Mouse (Mus musculus): ENCODE measurements around the gene Olfr504. TPM values are rescaled to one million over a fixed set of nuclear protein-coding genes. Genes with fewer than 3 reads are reported as not detected.
"Not testable (repeated sequence)": the region's sequence is repeated elsewhere in the genome, so short reads cannot be mapped to it uniquely, and the experiment has no call there.

Olfr504 gene
- not detected in 2 replicates for total RNA-seq (2015)
- total RNA-seq (2017) = not detected in 2 replicates

- ATAC-seq (ENCODE audit: poor library complexity, severe bottlenecking) = no peak
Measured at GRCm38 (mm10) chr7:108565693-108566092, at the start of gene Olfr504. Olfr504 (minus strand) TSS chr7:108565793.

DNA sequence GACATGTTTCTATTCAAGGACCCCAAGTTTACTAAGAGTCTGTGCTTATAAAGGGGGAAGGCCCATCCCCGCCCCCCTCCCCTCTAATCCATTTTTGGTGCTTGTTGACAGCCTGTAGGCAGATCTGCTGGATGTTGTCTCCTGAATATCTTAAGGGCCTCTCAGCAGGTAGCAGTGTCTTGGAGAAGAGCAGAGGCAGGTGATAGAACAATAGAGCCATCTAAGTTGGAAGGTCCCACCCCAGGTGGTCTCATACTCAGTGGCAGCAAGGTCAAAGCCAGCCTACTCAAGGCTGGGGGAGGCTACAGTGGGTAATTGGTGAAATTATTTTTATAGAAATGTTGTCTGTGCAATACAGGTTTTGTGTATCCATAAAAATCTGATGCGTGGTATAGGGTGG, 48.5 kb upstream of the Olfr504 start:
- ATAC-seq (ENCODE audit: poor library complexity, severe bottlenecking) = no peak

DNA sequence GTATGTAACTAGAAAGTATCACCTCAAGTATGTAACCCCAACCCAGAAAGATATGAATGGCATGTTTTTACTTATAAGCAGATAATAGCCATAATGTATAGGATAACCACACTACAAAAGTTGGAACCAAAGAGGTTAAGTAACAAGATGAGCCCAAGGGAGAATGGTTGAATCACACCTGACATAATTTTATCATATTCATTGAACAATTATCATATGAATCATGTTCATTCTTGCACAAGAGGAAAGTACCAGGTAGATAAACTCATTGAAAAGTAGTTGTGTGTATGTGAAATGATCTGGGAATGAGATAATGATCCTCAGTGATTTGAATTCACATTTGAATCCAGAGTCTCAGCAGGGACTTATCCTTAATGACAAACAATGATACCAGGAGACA, 44.9 kb upstream of the Olfr504 start, which contains the start of gene Olfr506:
Gene Olfr506 (plus strand): TSS at position 301 of the 400 bp plus-strand sequence.
- no peak for ATAC-seq (ENCODE audit: poor library complexity, severe bottlenecking)

GRCm38 (mm10) chr7:108601916-108602315, 36.3 kb upstream of the Olfr504 start:
- ATAC-seq (ENCODE audit: poor library complexity, severe bottlenecking) = not testable (repeated sequence)

- ATAC-seq (ENCODE audit: poor library complexity, severe bottlenecking) = no peak
Measured at GRCm38 (mm10) chr7:108589797-108590196, 24.2 kb upstream of the Olfr504 start.

- ATAC-seq (ENCODE audit: poor library complexity, severe bottlenecking) = not testable (repeated sequence)
Measured at GRCm38 (mm10) chr7:108544227-108544626, 21.4 kb downstream of the Olfr504 start, which contains the start of gene Olfr503. Olfr503 (plus strand) TSS chr7:108544527.

DNA sequence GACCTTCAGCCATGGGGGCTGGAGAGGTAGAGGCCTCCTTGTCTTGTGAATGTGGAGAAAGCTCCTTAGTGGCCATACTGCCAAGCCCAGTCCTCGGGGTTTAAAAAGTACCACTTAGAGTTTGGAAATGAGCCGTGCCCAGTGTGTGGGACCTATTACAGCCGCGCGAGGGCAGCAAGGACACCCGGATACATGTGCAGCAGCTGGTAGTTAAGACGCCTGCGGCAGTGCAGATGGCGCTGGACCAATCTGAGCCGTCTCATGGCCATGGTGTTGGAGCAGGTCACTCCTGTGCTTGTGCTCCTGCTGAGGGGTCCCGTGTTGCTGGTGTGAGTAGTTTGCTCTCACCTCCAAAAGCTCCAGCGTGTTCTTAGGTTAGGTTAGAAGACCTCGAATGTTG, 23.2 kb downstream of the Olfr504 start:
- ATAC-seq (ENCODE audit: poor library complexity, severe bottlenecking) = no peak

DNA sequence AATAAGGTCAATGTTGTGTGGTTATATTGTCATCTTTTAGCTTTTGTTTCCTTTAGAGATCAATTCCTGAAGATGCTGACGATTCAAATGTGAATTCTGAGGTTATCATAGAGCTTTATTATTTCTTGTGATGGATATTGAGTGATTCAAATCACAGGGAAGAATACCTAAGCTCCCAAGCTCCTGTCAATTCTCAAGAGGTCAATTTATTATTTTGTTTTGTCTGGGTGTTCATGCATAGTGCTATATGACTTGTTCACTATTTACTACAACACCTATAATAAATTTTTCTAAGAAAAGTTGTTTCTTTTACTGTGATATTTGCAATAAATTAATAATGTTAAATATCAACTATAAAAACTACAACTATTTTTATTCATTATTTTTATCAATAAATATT, 40.6 kb downstream of the Olfr504 start, which contains the start of gene Olfr502:
Gene Olfr502 (minus strand): TSS at position 101 of the 400 bp plus-strand sequence.
- no peak for ATAC-seq (ENCODE audit: poor library complexity, severe bottlenecking)

Other genes starting within 250 kb of the Olfr504 start
- not detected in 2 replicates for gene Olfr492, start 242.1 kb downstream of the Olfr504 start, total RNA-seq (2015)
- not detected in 2 replicates for gene Olfr492, start 242.1 kb downstream of the Olfr504 start, total RNA-seq (2017)
- not detected in 2 replicates for gene Olfr493, start 218.8 kb downstream of the Olfr504 start, total RNA-seq (2015)
- not detected in 2 replicates for gene Olfr493, start 218.8 kb downstream of the Olfr504 start, total RNA-seq (2017)
- not detected in 2 replicates for gene Olfr494, start 200.5 kb downstream of the Olfr504 start, total RNA-seq (2015)
- gene Olfr494, start 200.5 kb downstream of the Olfr504 start, total RNA-seq (2017) = not detected in 2 replicates
- not detected in 2 replicates for gene Olfr495, start 172.6 kb downstream of the Olfr504 start, total RNA-seq (2015)
- not detected in 2 replicates for gene Olfr495, start 172.6 kb downstream of the Olfr504 start, total RNA-seq (2017)
- not detected in 2 replicates for gene Olfr497, start 145.4 kb downstream of the Olfr504 start, total RNA-seq (2015)
- gene Olfr497, start 145.4 kb downstream of the Olfr504 start, total RNA-seq (2017) = not detected in 2 replicates
- gene Olfr498, start 100.5 kb downstream of the Olfr504 start, total RNA-seq (2015) = not detected in 2 replicates
- gene Olfr498, start 100.5 kb downstream of the Olfr504 start, total RNA-seq (2017) = not detected in 2 replicates
- gene Olfr502, start 40.7 kb downstream of the Olfr504 start, total RNA-seq (2015) = not detected in 2 replicates
- gene Olfr502, start 40.7 kb downstream of the Olfr504 start, total RNA-seq (2017) = not detected in 2 replicates
- not detected in 2 replicates for gene Olfr503, start 21.3 kb downstream of the Olfr504 start, total RNA-seq (2015)
- not detected in 2 replicates for gene Olfr503, start 21.3 kb downstream of the Olfr504 start, total RNA-seq (2017)
- not detected in 2 replicates for gene Olfr506, start 45.0 kb upstream of the Olfr504 start, total RNA-seq (2015)
- gene Olfr506, start 45.0 kb upstream of the Olfr504 start, total RNA-seq (2017) = not detected in 2 replicates
- gene Olfr507, start 56.0 kb upstream of the Olfr504 start, total RNA-seq (2015) = not detected in 2 replicates
- gene Olfr507, start 56.0 kb upstream of the Olfr504 start, total RNA-seq (2017) = not detected in 2 replicates
- not detected in 2 replicates for gene Olfr508, start 64.2 kb upstream of the Olfr504 start, total RNA-seq (2015)
- not detected in 2 replicates for gene Olfr508, start 64.2 kb upstream of the Olfr504 start, total RNA-seq (2017)
- not detected in 2 replicates for gene Olfr509, start 86.1 kb upstream of the Olfr504 start, total RNA-seq (2015)
- gene Olfr509, start 86.1 kb upstream of the Olfr504 start, total RNA-seq (2017) = not detected in 2 replicates
- gene Olfr510, start 100.6 kb upstream of the Olfr504 start, total RNA-seq (2015) = not detected in 2 replicates
- gene Olfr510, start 100.6 kb upstream of the Olfr504 start, total RNA-seq (2017) = not detected in 2 replicates
- not detected in 2 replicates for gene Olfr512, start 147.5 kb upstream of the Olfr504 start, total RNA-seq (2015)
- gene Olfr512, start 147.5 kb upstream of the Olfr504 start, total RNA-seq (2017) = not detected in 2 replicates
- not detected in 2 replicates for gene Olfr513, start 185.2 kb upstream of the Olfr504 start, total RNA-seq (2015)
- not detected in 2 replicates for gene Olfr513, start 185.2 kb upstream of the Olfr504 start, total RNA-seq (2017)